Mouse (Mus musculus) natural killer cell, adult 2 months (primary cell): Measurements from ENCODE around the gene Zic1.

Experiments
- DNase-seq, 2 experiments: peaks; one replicate each; pipeline ENCODE4 v3.0.0; 2022; ENCODE audit warnings: low spot score in 2 of 2

Zic1 gene

DNA sequence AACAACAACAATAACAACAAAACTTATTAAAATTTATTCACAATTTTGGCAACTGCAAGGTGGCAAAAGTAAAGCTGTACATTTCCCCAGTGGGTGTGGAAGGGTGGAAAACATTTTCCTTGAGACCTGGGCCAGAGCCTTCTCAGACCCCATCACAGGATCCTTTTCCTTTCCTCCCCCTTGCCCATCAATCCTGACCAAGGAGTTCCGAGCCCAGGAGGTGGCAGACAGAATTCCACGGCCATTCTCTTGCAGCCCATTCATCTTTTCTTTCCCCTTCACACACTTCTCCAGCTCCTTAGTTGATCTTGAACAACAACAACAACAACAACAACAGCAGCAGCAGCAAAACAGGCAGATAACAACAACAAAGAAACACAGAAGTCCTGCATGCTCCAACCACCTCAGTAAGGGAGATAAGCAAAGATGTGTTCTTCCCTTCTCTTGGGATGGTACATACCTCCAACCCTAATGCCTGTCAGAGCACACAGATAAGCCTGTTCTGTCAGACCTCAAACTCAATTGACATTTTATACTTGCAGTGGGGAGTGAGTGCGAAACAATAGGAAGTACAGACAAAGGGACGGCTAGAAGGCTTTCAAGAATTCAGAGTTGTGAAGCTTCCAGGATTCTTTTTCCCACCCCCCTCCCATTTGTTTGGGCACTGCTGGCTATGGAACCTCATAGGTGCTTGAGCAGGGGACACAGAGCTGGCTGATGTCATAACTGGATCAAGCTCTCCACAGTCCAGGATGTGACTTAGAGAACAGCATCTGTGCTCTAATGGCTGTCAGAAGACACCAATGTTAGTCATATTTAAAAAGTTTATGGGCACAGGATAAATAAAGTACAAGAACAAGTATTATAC lies 19.3 kb upstream of the Zic1 start:
- DNase-seq: no peak

DNA sequence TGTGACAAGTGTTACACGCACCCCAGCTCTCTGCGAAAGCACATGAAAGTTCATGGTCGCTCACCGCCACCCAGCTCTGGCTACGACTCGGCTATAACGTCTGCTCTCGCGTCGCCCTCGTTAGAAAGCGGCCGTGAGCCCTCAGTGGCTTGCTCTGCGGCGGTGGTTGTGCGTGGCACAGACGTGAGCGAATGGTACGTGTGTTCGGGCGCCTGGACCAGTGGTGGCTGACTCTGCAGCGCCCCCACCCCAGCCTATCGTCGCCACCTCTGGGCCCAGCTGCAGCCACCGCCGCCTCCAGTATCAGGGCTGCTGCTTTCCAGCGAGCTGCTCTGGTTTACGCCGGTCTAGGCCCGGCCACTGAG lies 18.5 kb upstream of the Zic1 start:
- DNase-seq: no peak

DNA sequence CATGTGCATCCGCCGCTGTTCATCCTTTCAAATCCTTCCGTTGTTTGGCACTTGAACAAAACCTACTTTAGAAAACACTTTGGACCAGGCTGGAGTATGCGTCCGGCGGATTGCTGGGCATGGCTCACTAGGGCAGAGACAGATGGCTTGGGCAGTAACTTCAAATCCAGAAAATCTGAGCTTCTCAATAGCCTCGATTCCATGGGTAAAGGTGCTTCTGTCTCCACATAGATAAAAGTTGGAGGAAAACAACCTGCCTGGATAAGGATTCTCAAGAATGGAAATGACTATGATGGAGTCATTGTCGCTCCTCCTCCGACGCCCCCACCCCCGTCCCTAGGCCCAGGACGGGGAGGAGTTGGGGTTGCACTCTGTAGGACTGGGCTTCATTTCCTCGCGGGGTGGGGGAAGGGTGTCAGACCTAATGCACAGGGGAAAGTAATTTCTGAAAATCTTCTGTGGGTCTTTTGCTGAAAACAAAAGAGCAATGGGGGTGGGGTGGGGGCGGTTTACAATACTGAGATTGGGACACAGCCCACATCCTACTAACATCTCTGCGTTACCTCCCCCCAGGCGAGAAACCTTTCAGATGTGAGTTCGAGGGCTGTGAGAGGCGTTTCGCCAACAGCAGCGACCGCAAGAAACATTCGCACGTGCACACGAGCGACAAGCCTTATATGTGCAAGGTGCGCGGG lies 18.0 kb upstream of the Zic1 start:
- no peak for DNase-seq

DNA sequence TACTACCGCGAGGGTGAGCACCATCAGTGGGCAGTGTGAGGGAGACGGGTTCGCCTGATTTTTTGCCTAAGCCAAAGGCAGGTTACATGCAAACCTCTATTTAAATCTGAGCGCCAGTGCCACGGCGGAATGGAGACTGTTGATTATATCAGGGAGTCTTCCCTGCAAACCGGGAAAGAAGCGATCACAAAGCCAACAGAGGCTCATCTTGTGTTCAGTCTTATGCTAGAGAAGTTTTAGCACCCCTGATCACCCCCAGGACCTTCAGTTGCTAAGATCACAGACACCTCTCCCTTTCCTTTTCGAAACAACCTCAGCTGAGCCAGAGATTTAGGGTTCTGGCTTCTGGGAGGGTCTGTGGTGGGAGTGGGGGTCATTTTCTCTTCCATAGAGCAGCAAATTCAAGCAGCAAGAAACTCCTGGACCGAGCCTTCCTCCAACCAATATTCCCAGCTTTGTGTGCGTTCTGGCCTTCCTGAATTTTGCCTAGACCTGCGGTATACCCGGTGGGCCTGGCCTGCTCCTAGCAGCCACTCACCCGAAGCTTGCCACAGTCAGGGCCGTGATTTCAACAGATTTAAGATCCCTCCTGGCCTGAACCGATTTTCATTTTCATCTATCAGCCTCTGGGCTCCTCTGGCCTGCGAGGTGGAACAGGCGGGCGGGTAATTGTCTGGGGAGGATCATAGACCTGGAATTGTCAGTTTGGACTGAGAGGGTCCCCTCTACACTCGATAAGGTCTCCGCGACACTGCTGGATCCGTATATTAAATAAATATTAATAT lies 17.1 kb upstream of the Zic1 start:
- DNase-seq: no peak

DNA sequence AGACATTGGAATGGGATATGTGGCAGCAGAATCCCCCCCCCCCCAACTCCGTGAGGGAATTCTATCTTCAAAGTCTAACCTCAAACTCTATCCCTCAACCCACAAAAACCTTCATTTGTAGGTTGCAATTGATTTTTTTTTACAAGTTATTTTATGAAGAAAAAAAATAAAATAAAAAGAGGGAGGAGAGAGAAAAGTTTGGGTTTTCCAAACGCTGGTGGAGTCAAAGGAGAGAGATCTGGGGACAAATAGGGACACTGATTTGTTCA lies 16.4 kb upstream of the Zic1 start:
- no peak for DNase-seq

DNA sequence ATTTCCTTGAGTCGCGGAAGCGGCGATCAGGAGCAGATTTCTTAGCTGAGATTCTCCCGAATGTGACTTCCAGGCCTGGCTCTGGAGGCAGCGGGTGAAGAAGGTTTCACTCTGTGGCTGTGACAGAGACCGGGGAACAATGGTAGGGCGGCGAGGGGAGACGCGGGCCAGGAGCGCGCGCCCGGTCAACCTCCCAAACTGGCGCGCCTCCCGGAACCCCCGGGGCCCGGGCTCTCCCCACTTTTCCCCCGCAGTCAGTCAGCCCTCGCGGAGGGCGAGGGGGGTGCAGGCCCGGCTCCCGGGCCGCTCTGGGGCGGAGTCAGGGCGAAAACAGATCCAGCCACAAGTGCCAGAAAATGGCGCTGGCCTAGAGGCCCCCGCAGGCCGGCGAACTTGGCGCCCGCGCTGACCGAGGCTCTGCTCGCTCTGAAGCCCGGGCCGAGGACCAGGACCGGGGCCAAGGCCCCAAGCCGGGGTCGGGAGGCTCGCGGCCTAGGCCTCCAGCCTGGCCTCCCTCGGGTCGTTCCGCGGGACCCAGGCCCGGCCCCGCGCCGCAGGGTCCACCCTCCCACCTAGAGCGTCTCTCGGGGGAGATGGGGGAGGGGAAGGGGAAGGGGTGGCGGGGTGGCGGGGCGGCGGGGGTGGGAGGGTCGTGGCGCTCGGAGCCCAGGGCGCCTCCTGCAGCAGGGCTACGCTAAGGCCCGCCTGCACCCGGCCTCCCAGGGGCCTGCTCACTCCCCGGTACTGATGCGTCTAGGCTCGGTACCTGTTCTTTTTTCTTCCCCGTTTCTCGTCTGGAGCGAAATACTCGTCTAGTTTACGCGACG lies 15.9 kb upstream of the Zic1 start:
- DNase-seq: no peak

DNA sequence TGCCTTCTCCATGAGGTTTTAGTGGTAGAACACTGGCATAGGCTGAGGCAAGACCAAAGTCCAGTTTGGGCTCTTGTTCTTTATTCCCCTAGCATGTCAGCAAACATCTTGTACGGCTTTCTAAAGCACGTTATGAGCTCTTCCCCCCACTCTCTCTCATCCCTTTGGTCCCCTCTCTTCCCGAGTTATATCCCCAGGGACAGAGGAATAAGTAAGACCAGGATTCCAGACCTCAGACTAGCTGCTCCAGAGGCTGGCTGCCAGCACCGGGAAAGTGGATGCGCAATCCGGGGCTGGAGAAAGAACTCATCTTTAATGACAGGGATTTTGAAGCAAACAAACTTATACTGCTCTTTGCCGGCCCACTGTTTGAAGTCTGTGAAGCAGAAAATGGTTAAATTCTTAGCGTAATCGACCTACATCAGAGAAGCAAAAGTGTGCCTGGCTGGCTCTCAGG lies 14.9 kb upstream of the Zic1 start:
- DNase-seq: no peak

DNA sequence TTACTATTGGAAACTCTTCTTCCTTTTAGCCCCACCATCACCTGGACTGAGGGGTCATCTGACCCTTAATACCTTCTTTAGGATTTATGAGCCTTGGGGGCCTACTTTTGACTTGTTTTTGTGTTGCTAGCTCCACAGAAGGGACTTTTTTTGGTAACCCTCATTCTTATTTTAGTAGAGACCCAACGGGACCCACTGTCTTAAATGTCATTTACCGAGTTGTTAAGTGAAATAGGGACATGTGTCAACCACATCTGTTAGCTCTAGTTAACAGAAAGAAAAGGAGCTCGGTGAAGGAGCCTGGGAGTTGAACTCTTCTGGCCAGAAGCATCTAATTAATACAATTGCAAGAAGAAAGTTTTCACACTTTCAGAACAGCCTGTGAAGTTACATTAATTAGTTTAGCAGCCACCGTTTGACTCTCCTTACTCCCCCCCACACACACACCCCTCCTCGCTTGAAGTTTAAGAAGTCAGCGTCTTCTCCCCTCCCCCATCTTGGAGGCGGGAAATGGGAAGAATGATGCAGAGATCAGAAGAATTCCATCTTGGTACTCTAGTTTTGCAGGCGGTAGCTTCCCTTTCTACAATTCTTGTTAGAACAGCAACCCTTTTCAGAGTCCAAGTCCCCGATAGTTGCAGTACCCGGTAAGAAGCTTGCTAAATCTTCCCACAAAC lies 14.3 kb upstream of the Zic1 start:
- DNase-seq: no peak

DNA sequence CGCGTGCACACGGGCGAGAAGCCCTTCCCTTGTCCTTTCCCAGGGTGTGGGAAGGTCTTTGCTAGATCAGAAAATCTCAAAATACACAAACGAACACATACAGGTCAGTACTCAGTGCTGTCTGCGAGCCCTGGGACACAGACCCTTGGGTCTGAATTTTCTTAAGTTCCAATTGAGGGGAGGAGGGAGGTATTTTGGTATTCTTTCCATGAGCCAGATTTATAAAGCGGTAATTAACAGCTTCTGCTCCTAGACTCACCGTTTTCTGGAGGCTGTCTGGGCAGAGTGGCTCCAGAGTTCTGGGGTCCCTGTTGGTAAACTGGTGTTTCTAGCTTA lies 13.7 kb upstream of the Zic1 start:
- DNase-seq: no peak

DNA sequence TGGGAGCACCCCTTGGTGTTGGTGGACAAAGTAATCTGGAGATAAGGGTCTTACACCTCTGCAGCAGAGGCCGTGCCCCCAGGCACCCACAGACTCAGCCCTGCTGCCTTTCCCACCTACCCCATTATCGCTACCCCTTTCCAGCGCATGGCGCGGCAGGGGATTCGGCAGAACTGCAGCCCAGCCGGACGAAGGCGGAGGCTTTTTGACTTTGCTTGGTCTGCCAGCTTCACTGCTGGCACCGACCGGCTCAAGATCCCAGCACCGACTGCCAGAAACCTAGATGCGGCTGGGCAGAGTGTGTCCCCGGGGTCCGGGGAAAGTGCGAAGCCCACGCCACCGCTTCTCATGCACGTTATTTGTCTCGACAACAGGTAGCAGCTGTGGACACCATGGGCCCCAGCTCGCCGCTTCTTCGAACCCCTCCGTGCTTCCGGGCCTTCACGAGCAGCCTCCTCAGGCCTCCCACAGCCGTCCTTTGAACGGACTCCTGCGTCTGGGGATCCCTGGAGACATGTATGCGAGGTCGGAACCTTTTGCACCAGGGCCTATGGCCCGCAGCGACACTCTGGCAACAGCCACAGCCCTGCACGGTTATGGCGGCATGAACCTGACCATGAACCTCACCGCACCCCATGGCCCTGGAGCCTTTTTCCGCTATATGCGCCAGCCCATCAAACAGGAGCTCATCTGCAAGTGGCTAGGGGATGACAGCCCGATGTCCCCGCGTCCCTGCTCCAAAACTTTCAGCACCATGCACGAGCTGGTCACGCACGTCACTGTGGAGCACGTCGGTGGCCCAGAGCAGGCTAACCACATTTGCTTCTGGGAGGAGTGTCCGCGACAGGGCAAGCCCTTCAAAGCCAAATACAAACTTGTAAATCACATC lies 13.0 kb upstream of the Zic1 start:
- no peak for DNase-seq

DNA sequence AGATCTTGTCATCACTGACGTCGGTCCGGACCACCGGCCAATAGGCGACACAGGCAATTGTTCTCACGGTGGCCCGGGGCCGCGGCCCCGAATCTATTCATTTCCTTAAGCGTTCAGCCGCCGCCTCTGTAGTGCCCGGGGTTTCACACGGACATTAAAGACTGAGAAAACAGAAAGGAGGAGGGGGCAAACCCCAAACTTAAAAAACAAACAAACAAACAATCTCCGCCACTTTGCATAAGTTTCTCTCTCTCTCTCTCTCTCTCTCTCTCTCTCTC lies 12.2 kb upstream of the Zic1 start:
- no peak for DNase-seq

DNA sequence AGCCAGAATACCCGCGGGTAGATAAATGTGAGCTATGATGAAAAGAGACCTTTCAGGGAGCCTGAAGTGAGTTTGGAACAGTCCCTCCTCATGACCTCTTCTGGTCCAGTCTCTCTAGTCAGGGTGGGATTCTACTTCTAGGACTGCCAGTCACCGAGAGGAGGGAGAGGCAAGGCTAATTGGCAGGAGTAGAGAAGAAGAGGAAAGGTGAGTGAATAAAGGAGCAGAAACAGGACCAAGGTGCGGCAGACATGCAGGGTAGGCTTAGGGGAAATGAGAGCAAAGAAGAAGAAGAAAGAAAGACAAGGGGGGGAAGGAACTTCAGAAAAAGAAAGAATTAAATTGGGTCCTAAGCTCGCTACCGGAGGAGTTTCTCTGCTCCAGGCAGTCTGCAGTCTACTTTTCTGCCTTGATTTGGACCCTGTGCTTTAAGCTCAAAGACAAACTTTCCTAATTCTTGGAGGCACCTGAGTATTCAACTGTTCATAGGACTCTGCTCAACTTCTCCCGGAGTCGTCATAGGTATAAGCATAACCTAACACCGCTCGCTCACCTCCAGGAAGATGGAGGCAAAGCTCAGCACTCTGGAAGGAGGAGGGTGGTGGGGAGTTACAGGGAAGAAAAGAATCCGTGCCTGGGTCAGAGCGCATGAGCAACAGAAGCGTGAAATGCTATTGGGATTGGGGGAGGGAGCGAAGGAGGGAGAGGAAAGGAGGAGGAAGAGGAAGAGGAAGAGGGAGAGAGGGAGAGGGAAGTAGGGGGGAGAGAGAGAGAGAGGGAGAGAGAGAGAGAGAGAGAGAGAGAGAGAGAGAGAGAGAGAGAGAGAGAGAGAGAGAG lies 11.6 kb upstream of the Zic1 start:
- DNase-seq: no peak

DNA sequence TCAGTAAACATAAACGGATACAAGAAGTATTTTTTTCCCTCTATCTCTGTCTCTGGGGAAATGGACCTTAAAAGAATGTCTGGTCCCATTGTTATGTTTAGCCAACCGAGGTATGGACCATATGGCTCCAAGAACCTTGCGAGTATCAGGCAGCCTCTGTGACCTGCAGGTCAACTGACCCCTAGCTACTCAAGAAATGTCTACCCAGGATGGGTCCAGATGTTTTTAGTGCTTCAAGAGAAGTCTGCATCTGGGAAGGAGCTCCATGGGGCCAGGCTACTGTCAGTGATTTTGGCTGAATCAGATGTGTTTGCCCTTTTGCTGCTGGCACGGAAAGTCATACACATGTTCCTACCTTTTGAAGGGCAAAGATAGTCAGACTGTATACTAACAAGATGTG lies 9.1 kb upstream of the Zic1 start:
- DNase-seq: no peak

DNA sequence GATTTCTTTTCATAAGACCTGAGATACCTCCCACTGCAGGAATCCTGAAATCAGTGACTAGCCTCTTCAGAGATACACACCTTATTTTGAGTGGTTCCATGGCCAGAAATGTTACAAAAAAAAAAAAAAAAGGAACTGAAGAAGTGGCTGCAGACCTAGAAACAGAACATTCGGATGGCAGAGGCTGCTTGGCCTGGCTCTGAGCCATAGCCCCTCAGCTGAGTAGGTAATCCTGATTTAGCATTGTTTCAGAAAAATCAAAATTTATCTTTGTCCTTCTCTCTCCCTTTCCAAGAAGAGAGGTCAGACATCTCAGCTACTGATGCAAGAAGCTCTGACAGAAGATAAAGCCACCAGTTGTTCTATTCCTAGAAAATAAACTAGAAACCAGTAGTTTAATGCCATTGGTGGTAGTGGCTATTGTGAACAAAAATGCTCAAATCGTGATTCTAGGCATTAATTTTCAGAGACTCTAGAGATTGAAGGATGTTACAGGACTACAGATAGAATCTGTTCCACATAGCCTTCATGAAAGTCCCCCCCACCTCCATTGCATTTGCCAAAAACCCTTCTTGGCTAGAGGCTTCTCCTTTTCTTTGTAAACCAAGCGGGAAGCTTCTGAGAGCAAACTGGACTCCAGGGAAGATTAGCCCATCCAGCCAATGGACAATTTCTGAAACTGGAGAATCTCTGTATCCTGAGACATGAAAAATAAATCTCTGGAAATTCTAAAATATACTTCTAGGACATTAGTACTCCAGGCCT lies 8.4 kb upstream of the Zic1 start:
- no peak for DNase-seq

DNA sequence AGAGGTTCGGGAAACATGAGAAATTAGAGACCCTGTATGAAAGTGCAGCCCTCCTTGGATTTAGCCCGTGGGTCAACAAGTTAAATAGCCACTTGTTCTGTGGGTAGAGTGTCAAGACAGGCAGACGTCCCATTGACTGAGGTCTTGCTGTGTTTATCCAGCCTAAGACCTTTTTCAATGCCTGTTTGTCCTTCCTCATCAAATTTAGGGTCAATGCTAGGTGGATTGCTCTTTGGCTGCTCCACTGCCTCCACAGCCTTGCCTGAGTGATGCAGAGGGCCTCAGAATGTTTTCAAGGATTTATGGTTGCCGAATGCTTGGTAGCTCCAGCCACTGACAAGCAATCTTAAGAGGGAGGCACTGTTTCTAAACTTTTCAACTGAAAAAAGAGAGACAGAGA lies 6.0 kb upstream of the Zic1 start:
- DNase-seq: no peak

DNA sequence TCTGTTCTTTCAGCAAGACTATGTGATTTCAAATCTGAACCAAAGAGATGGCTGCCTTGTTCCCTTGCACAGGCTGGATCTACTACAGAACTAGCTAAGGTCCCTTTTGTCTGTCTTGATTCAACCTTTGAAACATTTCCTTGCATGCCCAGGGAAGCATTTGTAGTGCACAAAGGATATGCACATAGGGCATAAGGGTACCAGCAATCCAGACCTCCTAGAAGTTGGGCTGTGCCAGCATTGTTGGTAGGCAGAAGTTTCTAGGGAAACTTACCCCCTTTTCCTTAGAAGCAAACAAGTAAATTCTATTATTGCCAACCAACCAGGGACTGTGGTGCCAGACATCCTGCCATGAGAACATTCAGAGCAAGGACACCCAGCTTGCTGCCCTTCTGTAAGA lies 5.4 kb upstream of the Zic1 start:
- DNase-seq: no peak

DNA sequence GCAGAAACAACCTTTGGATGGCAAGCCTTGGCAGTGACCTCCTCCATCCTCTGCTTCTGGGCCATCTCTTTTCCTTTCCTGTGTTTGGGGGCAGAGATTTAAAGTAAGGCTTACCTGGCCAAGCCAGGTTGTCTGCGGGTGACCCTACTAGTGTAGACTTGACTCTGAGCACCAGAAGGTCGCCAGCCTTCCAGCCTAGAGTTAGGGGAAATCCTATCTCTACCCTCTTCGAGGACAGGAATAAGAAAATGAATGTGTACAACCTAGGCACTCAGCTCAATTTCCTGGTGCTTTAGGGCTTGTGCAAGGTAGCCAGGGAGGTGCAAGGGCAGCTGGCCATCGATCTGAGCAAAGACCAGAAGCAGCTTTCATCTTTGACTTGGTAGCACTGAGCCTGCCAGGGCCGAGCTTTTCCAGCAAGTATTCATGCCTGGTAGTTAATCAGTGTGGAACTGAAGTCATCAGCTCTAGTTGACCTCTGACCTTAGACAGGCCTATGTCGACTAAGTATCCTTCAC lies 4.6 kb upstream of the Zic1 start:
- DNase-seq: no peak

DNA sequence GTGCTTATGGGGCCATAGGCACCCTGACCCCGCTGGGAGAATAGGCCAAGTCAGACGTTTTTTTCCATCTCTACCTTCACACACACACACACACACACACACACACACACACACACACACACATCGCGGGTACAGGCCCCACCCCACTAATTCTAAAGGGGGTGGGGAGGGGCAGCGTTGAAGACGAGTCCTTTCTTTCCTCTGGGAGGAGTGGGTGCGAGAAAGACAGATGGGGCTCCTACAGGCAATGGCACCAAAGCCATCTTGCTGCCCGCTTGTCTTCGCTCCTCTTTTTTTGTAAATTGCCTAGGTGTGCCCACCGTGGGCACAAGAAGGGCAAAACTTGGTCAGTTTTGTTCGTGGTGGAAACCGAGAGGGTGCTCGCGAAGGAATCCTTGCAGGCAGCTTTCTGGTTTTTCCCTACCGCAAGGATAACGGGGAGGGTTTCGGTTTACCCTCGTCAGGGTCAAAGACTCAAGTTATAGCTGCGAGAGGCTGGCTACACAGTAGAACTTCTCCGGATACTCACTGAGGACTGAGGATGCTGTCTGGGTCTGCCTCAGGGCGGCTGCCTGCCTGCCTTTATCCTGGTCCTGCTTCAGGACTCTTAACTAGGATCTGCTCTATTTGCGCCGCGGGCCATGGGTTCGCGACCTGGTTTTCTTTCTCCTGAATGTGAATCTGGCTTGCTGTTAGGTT lies 3.8 kb upstream of the Zic1 start:
- no peak for DNase-seq
